Mouse (Mus musculus) thymus, adult 2 months (tissue): ENCODE measurements around the gene Armc10. TPM values are rescaled to one million over a fixed set of nuclear protein-coding genes. Genes with fewer than 3 reads are reported as not detected.

ENCODE experiments used
- DNase-seq: peaks from one replicate; pipeline ENCODE4 v3.0.0; 2021
- H3K27ac ChIP-seq: fragments of 200-500 bp; 2 replicates; pipeline ENCODE4 v1.5.1; 2012; ENCODE audit warnings: low read length, control low read depth; ENCODE audit not compliant: control insufficient read depth, insufficient read depth
- H3K27me3 ChIP-seq: fragments of 200-500 bp; 2 replicates; pipeline ENCODE4 v1.6.1; 2012; ENCODE audit warnings: mild to moderate bottlenecking, low read length, moderate library complexity, mixed read lengths; ENCODE audit not compliant: control insufficient read depth, insufficient read depth
- H3K36me3 ChIP-seq: fragments of 200-500 bp; 2 replicates; pipeline ENCODE4 v1.6.1; 2012; ENCODE audit warnings: mild to moderate bottlenecking, low read length, moderate library complexity; ENCODE audit not compliant: control insufficient read depth, insufficient read depth
- H3K4me1 ChIP-seq: fragments of 200-500 bp; replicated peaks from 2 replicates; pipeline ENCODE4 v1.6.1; 2012; ENCODE audit warnings: low read length; ENCODE audit not compliant: control insufficient read depth, insufficient read depth
- H3K4me3 ChIP-seq: fragments of 200-500 bp; 2 replicates; pipeline ENCODE4 v1.5.1; 2012; ENCODE audit warnings: mild to moderate bottlenecking, low read length, control low read depth, moderate library complexity; ENCODE audit not compliant: control insufficient read depth, insufficient read depth
- CTCF ChIP-seq: fragments of 200-500 bp; IDR thresholded peaks from 2 replicates; pipeline ENCODE4 v1.5.1; 2012; ENCODE audit warnings: mild to moderate bottlenecking, control low read depth, low read length, moderate library complexity, borderline replicate concordance; ENCODE audit not compliant: control insufficient read depth, poor library complexity, insufficient read depth; ENCODE audit errors: extremely low read depth
- POLR2A ChIP-seq: fragments of 200-500 bp; IDR thresholded peaks from 2 replicates; pipeline ENCODE4 v1.6.1; 2012; ENCODE audit warnings: mild to moderate bottlenecking, low read length, control low read depth, moderate library complexity; ENCODE audit not compliant: control insufficient read depth, poor library complexity, insufficient read depth; ENCODE audit errors: extremely low read depth
- WGBS: fragments of 180-500 bp; shearing (Covaris S2); methylation state at CpG from one replicate; pipeline ENCODE4 v1.1.7; 2018; 5-methylcytosine and 5-hydroxymethylcytosine counted together
- polyA plus RNA-seq: library from polyadenylated mRNA; depleted of rRNA; stranded (reverse); fragments of >200 nt; gene quantifications from 2 replicates; pipeline ENCODE4 v1.2.3, GENCODE M21; 2012

Armc10 gene
- polyA plus RNA-seq, 1 experiment = 44.6 TPM

GRCm38 (mm10) chr5:21663081-21663480, 17.5 kb downstream of the Armc10 start:
- Histone ChIP-seq H3K36me3 (peaks cover 17% of the 10 kb centered on the region), H3K4me1 (no peaks in the 10 kb centered on the region)
- WGBS = 98% methylated on average over 11 of the region's 11 CpGs

GRCm38 (mm10) chr5:21667191-21668137, 21.9 kb downstream of the Armc10 start:
- Histone ChIP-seq H3K27ac (no peak overlapping the region), H3K27me3 (no peaks in the 10 kb centered on the region), H3K4me1 (no peaks in the 10 kb centered on the region), H3K4me3 (no peak overlapping the region), H3K36me3 (no peaks in the 10 kb centered on the region)
- WGBS = 93% methylated on average over 8 of the region's 8 CpGs
- no peak for DNase-seq
- TF ChIP-seq POLR2A (no peak), CTCF (no peak)

More at GRCm38 (mm10) chr5:21663081-21663480, 17.5 kb downstream of the Armc10 start:
- no peak for DNase-seq
- H3K27me3 ChIP-seq = no peaks in the 10 kb centered on the region
- no peak overlapping the region for H3K4me3 ChIP-seq
- no peak overlapping the region for H3K27ac ChIP-seq
- TF ChIP-seq POLR2A (no peak), CTCF (no peak)

- DNase-seq = no peak
- Histone ChIP-seq H3K27ac (no peak overlapping the region), H3K27me3 (no peaks in the 10 kb centered on the region), H3K4me3 (no peak overlapping the region), H3K4me1 (peaks cover 4% of the 10 kb centered on the region; the same call in 1 of the 2 replicates), H3K36me3 (no peaks in the 10 kb centered on the region)
- TF ChIP-seq CTCF = no peak
- TF ChIP-seq POLR2A = no peak
- WGBS = 99% methylated on average over 2 of the region's 2 CpGs
These were observed 23.7 kb downstream of the Armc10 start for GRCm38 (mm10) chr5:21669307-21669706.

- Histone ChIP-seq H3K27me3 (no peaks in the 10 kb centered on the region), H3K36me3 (no peaks in the 10 kb centered on the region), H3K27ac (peak overlapping the region; percentile 87), H3K4me3 (peak overlapping the region; percentile 35), H3K4me1 (peaks cover 4% of the 10 kb centered on the region; the same call in 1 of the 2 replicates)
- no peak for TF ChIP-seq CTCF
- no peak for TF ChIP-seq POLR2A
- 41% methylated on average over 23 of the region's 23 CpGs for WGBS
- DNase-seq = peak; percentile 51
These were observed 27.4 kb downstream of the Armc10 start for GRCm38 (mm10) chr5:21672812-21673635.

- 93% methylated on average over 9 of the region's 9 CpGs for WGBS
These were observed 28.1 kb downstream of the Armc10 start for GRCm38 (mm10) chr5:21673742-21674141.

GRCm38 (mm10) chr5:21675019-21675418, 29.4 kb downstream of the Armc10 start:
- Histone ChIP-seq H3K36me3 (no peaks in the 10 kb centered on the region), H3K4me3 (no peak overlapping the region), H3K4me1 (peaks cover 4% of the 10 kb centered on the region; the same call in 1 of the 2 replicates), H3K27ac (no peak overlapping the region), H3K27me3 (no peaks in the 10 kb centered on the region)
- TF ChIP-seq POLR2A (no peak), CTCF (no peak)
- 92% methylated on average over 12 of the region's 12 CpGs for WGBS
- no peak for DNase-seq

More at GRCm38 (mm10) chr5:21673742-21674141, 28.1 kb downstream of the Armc10 start:
- DNase-seq = no peak
- peaks cover 4% of the 10 kb centered on the region; the same call in 1 of the 2 replicates for H3K4me1 ChIP-seq
- H3K27me3 ChIP-seq = no peaks in the 10 kb centered on the region
- no peak overlapping the region for H3K4me3 ChIP-seq
- H3K27ac ChIP-seq = peak overlapping the region; percentile 14; the same call in 1 of the 2 replicates
- H3K36me3 ChIP-seq = no peaks in the 10 kb centered on the region
- TF ChIP-seq POLR2A = no peak
- no peak for TF ChIP-seq CTCF
